Mouse (Mus musculus) testis, adult 2 months (tissue): Measurements from ENCODE around the gene Hsh2d.

ENCODE experiments used
- CTCF ChIP-seq: fragments of 200-500 bp; IDR thresholded peaks from 2 replicates; pipeline ENCODE4 v1.5.1; 2012; ENCODE audit warnings: low read depth, mild to moderate bottlenecking, inconsistent platforms, low read length, moderate library complexity; ENCODE audit not compliant: control insufficient read depth, insufficient read depth, insufficient replicate concordance
- POLR2A ChIP-seq: fragments of 200-500 bp; IDR thresholded peaks from 2 replicates; pipeline ENCODE4 v1.6.1; 2012; ENCODE audit warnings: low read depth, mild to moderate bottlenecking, inconsistent platforms, low read length, moderate library complexity; ENCODE audit not compliant: control insufficient read depth

GRCm38 (mm10) chr8:72158726-72159125, 30.7 kb upstream of the Hsh2d start:
- TF ChIP-seq POLR2A (no peak), CTCF (no peak)
